Mouse (Mus musculus): ENCODE data around the gene Stap2.
A peak's percentile ranks its signal among the peaks of the same experiment; 100 is the strongest.

GRCm38 (mm10) chr17:56008356-56009087, 3.1 kb upstream of the Stap2 start:
- TF ChIP-seq GATA1 (IDR thresholded peaks at IDR 0.05; ENCODE audit: low read length) (peak; percentile 68), TAL1 (IDR thresholded peaks at IDR 0.05; ENCODE audit: low read length) (no peak)
